Mouse (Mus musculus) midbrain, postnatal 0 days (tissue): Measurements from ENCODE around the gene Chid1. TPM values are rescaled to one million over a fixed set of nuclear protein-coding genes. Genes with fewer than 3 reads are reported as not detected.

Source experiments
- ATAC-seq: fragments of 200-750 bp; cut with Nextera tagmentation; 2 replicates; pipeline ENCODE4 v1.8.0; 2017; ENCODE audit warnings: moderate number of reproducible peaks, mild to moderate bottlenecking, moderate TSS enrichment, moderate library complexity; ENCODE audit not compliant: low FRiP score
- DNase-seq: peaks from one replicate; pipeline ENCODE4 v3.0.0-alpha.2; 2015; ENCODE audit warnings: low spot score
- H3K27ac ChIP-seq: fragments of 300-500 bp; sonication (generic); 2 replicates; pipeline ENCODE4 v1.5.1; 2014; ENCODE audit warnings: low read depth, mild to moderate bottlenecking, low read length, mixed read lengths
- H3K27me3 ChIP-seq: fragments of 300-500 bp; sonication (generic); 2 replicates; pipeline ENCODE4 v1.6.1; 2014; ENCODE audit warnings: low read length, control low read depth, mixed read lengths; ENCODE audit not compliant: insufficient read depth
- H3K36me3 ChIP-seq: fragments of 300-500 bp; sonication (generic); 2 replicates; pipeline ENCODE4 v1.6.1; 2014; ENCODE audit warnings: low read length, control low read depth, mixed read lengths; ENCODE audit not compliant: insufficient read depth
- H3K4me1 ChIP-seq: fragments of 300-500 bp; sonication (generic); 2 replicates; pipeline ENCODE4 v1.6.1; 2014; ENCODE audit warnings: mild to moderate bottlenecking, control low read depth, antibody characterized with exemption, low read length, mixed read lengths; ENCODE audit not compliant: insufficient read depth
- H3K4me2 ChIP-seq: fragments of 300-500 bp; sonication (generic); 2 replicates; pipeline ENCODE4 v1.6.1; 2014; ENCODE audit warnings: low read depth, mild to moderate bottlenecking, low read length, mixed read lengths; ENCODE audit not compliant: poor library complexity, severe bottlenecking
- H3K4me3 ChIP-seq: fragments of 300-500 bp; sonication (generic); 2 replicates; pipeline ENCODE4 v1.5.1; 2014; ENCODE audit warnings: low read depth, mild to moderate bottlenecking, low read length, moderate library complexity
- H3K9ac ChIP-seq: fragments of 300-500 bp; sonication (generic); replicated peaks from 2 replicates; pipeline ENCODE4 v1.6.1; 2014; ENCODE audit warnings: mild to moderate bottlenecking, low read length, moderate library complexity, mixed read lengths; ENCODE audit not compliant: poor library complexity, severe bottlenecking
- H3K9me3 ChIP-seq: fragments of 300-500 bp; sonication (generic); 2 replicates; pipeline ENCODE4 v1.6.1; 2016; ENCODE audit warnings: low read length, control low read depth
- CTCF ChIP-seq: IDR thresholded peaks from 2 replicates; pipeline ENCODE4 v1.5.1; 2016; ENCODE audit warnings: antibody characterized with exemption, mild to moderate bottlenecking
- WGBS: fragments of 180-500 bp; shearing (Covaris S2); extraction: QIAGEN DNeasy Blood & Tissue Kit; methylation state at CpG from one replicate; pipeline ENCODE4 v1.1.7; 2014; 5-methylcytosine and 5-hydroxymethylcytosine counted together
- polyA plus RNA-seq: library from polyadenylated mRNA; unstranded; fragments of >200 nt; fragmentation: Nextera tagmentation; extraction: Ambion mirVana; gene quantifications from 2 replicates; pipeline ENCODE4 v1.2.1, GENCODE M21; 2015
- total RNA-seq: library from RNA; depleted of rRNA; stranded (reverse); fragments of >200 nt; gene quantifications from 2 replicates; pipeline ENCODE4 v1.2.3, GENCODE M21; 2014; rRNA removed

The Chid1 gene
- total RNA-seq (35.4 and 42.8 TPM in 2 replicates), polyA plus RNA-seq (47.5 and 55.4 TPM in 2 replicates)

GRCm38 (mm10) chr7:141539556-141540311, at the start of gene Chid1:
Gene Chid1 (minus strand): TSS chr7:141539857.
- Histone ChIP-seq H3K4me3 (peak within 1 kb of the TSS; percentile 69), H3K27me3 (no peaks in the 10 kb centered on the region), H3K4me2 (peak within 1 kb of the TSS; percentile 85), H3K4me1 (peaks cover 12% of the 10 kb centered on the region), H3K9me3 (no peaks in the 10 kb centered on the region), H3K27ac (peak within 1 kb of the TSS; percentile 77), H3K9ac (peak within 1 kb of the TSS; percentile 76), H3K36me3 (no peaks in the 10 kb centered on the region)
- under 1% methylated on average over 46 of the region's 46 CpGs for WGBS
- peak; percentile 23; the same call in 1 of the 2 replicates for TF ChIP-seq CTCF
- DNase-seq, result peak; percentile 99
- ATAC-seq, result peak; percentile 95

- H3K27ac ChIP-seq, result no peak overlapping the region
- H3K4me3 ChIP-seq, result no peak overlapping the region
- peaks cover 19% of the 10 kb centered on the region; the same call in 1 of the 2 replicates for H3K36me3 ChIP-seq
- TF ChIP-seq CTCF, result no peak
- H3K4me2 ChIP-seq, result no peak overlapping the region
- 94% methylated on average over 6 of the region's 6 CpGs for WGBS
- H3K9ac ChIP-seq, result no peak overlapping the region
- no peaks in the 10 kb centered on the region for H3K27me3 ChIP-seq
- H3K4me1 ChIP-seq, result no peaks in the 10 kb centered on the region
- ATAC-seq (no peak), DNase-seq (no peak)
- no peaks in the 10 kb centered on the region for H3K9me3 ChIP-seq
Observed at GRCm38 (mm10) chr7:141588890-141589289, 49.2 kb upstream of the Chid1 start.

- Histone ChIP-seq H3K27me3 (no peaks in the 10 kb centered on the region), H3K4me1 (no peaks in the 10 kb centered on the region), H3K9ac (no peak overlapping the region), H3K27ac (no peak overlapping the region), H3K9me3 (no peaks in the 10 kb centered on the region), H3K4me2 (no peak overlapping the region), H3K36me3 (peaks cover 11% of the 10 kb centered on the region; the same call in 1 of the 2 replicates), H3K4me3 (no peak overlapping the region)
- ATAC-seq, result no peak
- no peak for DNase-seq
- no peak for TF ChIP-seq CTCF
- 76% methylated on average over 1 of the region's 1 CpGs for WGBS
Observed at GRCm38 (mm10) chr7:141585881-141586280, 46.2 kb upstream of the Chid1 start.

- Histone ChIP-seq H3K9ac (no peak overlapping the region), H3K4me2 (no peak overlapping the region), H3K4me1 (no peaks in the 10 kb centered on the region), H3K36me3 (peaks cover 6% of the 10 kb centered on the region; the same call in 1 of the 2 replicates), H3K27me3 (no peaks in the 10 kb centered on the region), H3K27ac (no peak overlapping the region), H3K4me3 (no peak overlapping the region), H3K9me3 (no peaks in the 10 kb centered on the region)
- ATAC-seq (no peak), DNase-seq (no peak)
- WGBS, result 74% methylated on average over 4 of the region's 4 CpGs
- no peak for TF ChIP-seq CTCF
Observed at GRCm38 (mm10) chr7:141585288-141585687, 45.6 kb upstream of the Chid1 start.

- H3K9me3 ChIP-seq, result no peaks in the 10 kb centered on the region
- peak; percentile 26; the same call in 1 of the 2 replicates for TF ChIP-seq CTCF
- no peak for DNase-seq
- H3K27me3 ChIP-seq, result no peaks in the 10 kb centered on the region
- peaks cover under 1% of the 10 kb centered on the region; the same call in 1 of the 2 replicates for H3K36me3 ChIP-seq
- no peaks in the 10 kb centered on the region for H3K4me1 ChIP-seq
- no peak overlapping the region for H3K4me3 ChIP-seq
- H3K27ac ChIP-seq, result no peak overlapping the region
- 88% methylated on average over 4 of the region's 5 CpGs for WGBS
- no peak overlapping the region for H3K9ac ChIP-seq
- ATAC-seq, result no peak
- no peak overlapping the region for H3K4me2 ChIP-seq
Observed at GRCm38 (mm10) chr7:141584048-141584841, 44.6 kb upstream of the Chid1 start.
